Mouse (Mus musculus) thymus, postnatal 4 days (tissue): ENCODE data around the gene Edem1.
"Not testable (repeated sequence)": the region's sequence is repeated elsewhere in the genome, so short reads cannot be mapped to it uniquely, and the experiment has no call there.

Experiments used
- DNase-seq: peaks from one replicate; pipeline ENCODE4 v3.0.0; 2021

Edem1 gene

DNA sequence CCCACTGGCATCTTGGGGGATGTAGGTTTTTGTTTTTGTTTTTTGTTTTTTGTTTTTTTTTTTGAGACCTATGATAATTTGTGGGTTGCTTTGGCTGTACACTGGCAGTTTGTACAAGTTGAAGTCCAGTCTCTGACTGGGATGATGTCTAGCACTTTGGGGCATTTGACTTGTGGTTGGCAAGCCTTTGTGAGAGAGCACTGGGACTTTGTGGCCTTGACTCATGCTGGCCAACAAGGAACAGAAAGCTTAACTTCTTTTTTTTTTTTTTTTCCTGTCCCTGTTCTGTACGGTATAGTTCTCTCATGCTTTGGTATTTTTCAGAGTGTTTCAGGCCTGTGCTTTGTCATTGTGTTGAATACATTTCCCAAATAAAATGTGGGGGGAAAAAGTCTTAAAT is 3.7 kb downstream of the Edem1 start:
- peak; percentile 9 for DNase-seq

DNA sequence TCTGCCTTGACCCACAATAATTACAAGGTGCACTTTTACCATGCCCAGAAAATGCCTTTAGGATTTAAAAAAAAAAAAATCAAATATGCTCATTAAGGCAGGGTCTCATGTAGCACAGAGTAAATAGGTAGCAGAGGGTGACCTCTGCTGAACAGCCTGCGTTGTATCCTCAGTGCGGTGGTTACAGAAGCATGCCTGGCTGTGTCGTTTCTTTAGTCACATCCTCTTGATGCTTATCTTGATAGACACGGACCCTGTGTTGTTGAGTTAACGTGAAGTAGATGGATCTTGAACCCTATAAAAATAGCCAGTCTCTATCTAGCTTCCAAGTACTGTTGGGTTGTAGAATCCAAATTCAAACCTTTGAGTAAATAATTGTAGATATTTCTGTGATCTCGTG is 4.5 kb downstream of the Edem1 start:
- peak; percentile 36 for DNase-seq

DNA sequence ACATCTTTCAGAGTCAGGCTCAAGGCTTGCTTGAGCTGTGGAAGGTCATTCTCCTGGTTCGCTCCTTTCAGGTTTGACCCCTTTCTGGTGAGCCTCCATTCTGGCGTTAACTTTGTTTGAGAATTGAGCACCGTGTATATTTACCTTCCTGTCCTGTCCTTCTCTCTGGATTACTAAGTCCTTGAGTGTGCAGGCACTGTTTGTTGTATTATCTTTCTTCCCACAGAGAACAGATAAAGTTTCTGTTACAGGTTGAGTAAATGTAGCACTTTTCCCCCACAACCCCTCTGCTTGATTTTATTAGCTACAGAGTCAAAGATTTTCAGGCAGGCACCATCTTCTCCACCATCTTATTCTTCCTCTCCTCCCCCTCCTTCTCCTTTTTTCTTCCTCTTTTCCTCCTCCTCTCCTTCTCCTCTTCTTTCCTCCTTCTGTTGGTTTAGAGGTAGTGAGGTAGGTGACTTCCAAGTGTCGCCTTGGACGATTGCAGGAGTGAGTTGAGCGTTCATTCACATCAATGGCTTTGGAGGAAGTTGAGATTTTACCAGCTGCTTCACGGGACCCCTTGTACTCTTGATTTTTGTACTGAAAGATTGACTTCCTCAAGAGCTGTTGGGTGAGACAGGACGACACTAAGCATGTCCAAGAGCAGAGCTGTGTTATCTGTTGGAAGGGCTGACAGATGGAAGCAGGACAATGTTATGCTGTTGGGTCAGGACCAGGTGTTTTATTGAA is 5.7 kb downstream of the Edem1 start:
- peak; percentile 20 for DNase-seq

DNA sequence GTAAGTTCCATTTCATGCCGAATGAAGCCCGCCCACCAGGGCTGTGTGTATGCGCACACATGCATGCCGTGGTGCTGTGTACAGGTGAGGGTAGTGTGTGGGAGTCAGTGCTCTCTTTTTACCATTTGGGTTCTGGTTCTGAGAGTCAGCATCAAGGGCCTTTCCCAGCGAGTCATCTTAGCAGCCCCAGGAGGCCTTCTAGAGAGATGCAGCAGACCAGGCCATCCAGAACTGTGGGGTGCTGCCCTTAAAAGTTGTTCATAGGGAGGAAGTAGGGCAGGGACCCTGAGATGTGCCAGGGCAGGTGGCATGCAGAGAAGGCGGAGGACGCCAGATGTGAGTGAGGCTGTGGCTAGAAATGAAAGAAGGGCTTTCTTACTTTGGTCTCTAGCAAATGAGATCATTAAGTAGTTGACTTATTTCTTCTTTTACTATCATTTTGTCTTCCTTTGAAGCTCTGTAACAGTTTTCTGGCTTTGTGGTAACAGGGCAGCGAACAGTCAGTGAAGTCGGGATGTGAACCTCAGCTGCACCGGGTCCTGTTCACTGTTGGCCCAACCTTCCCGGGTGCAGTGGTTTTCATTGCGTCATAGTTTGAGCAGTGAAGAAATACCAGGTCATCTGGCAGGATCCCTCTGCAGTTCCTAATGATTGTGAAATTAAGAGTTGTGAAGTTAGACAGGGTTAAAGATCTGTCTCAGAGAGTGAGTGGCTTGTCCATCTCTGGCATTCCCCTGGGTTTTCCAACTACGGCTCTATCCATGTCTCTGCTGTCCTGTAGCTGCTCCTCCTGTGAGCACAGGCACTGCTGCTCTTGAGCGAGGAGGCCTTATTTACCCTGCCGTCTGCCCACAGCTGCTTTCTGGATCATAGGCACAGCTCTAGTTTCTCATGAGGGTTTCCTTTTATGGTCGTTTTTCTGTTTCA is 7.6 kb downstream of the Edem1 start:
- DNase-seq = peak; percentile 73

DNA sequence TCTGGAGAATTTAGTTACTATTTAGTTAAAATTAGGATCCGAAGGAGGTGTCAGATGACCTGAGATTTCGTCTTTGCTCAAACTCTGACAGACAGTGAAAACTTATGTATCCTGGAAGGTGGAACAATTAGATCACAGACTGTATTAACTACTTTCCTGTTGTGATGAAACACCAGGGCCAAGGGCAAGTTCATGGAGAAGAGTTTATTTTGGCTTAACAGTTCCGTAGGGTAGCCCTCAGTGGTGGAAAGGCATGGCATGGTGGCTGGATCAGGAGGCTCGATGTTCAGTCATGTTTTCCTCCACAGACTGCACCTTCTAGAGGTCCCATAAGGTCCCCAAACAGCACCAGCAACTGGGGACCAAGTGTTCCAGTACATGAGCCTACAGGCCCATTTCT is 8.6 kb downstream of the Edem1 start:
- DNase-seq = peak; percentile 35

DNA sequence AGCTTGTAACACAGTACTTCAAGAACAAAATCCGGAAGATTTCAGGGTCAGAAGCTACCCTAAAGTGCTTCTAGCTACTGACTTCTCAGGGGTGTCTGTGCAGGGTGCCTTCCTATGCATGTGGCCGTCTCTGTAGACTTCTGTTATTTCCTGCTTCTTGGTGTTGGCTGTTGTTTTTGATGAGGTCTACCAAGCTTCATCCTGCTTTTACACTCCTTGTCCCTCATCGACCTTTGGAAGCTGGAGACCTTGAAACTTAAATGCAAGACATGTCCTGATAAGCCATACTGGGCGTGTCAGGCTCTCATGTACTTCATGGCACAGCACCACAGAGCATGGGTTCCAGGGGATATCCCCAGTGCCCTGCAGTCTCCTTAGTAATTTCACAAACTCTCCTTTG is 9.5 kb downstream of the Edem1 start:
- DNase-seq = peak; percentile 46

DNA sequence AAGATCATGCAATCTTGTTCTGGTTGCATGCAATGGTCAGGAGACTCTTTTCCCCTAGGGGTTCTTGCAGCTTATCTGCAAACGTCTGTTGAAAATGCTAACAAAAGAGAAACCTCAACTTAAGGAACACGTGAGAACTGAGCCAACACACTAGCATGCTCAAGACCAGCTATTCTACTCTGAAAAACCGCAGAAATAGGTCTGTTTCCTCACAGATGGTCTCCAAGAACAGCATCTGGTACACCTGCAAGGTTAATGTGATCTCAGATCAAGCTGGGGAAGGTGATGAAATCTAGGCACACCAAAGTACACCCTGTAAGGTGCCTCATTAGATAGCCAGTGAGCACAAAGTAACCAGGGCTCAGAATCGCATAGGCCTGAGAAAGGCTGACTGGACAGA is 11.0 kb downstream of the Edem1 start:
- peak; percentile 25 for DNase-seq

DNA sequence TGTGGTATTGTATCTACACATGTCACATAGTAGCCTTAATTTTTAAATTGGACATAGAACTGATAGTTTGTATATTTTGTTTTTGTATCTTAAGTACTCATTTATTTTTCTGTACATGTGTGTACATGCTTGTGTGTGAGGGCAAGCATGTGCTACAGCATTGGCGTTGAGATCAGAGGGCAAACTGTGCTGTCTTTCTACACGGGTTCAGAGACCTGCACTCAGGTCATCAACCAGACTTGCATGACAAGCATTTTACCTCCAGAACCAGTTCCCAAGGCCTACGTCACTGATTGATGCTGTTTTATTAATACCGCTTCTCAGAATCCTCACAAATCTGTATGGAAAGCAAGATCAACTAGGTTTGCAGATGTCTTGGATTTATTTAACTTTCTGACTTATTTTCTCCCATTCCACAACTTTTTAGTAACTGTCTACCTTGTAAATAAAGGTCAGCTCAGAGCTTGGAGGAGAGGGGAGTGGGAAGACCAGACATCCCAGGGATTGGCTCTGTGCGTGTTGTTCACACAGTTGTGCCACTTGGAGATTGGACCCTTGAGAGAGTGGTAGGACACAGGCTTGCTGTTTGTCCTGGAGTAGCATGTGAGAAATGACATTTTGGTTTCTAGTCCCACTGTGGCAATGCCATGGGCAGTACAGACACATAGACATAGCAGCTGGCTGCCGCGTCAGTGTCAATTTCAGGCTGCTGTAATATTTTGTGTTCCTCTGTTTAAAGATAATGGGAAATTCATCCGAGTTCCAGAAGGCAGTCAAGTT is 12.6 kb downstream of the Edem1 start:
- peak; percentile 10 for DNase-seq

DNA sequence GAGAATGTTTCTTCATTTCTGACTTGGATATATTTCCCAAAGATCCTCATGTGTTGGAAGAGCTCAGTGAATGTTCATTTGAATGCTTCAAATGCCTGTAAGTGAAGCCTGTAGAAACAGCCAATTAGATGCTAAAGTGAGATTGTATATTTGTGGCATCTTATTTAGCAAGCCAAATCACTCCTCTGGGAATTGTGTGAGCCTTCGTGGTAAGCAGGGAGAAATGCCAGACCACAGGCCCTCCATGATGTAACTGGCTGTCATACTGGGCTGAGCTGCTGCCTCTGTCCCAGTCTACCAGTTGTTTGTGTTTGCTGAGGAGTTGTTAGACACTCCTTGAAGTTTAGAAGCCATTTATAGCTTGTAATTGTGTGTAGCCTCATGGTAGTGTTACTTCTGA is 15.2 kb downstream of the Edem1 start:
- DNase-seq = no peak

DNA sequence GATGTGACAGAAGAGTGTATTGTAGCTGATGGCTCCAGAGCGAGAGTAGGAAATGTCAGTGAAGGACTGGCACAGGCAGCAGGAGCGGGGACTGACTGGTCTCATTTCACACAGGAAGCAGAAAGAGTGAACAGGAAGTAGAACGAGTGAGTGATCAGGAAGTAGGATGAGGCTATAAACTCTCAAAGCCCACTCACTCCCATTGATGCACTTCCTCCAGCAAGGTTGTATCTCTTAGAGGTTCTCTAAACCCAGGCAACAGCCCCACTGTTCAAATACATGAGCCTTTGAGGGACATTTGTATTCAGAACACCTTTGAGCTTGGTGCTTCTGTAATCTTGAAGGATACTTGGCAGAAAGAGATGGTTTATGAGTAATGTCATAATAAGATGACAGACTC is 15.7 kb downstream of the Edem1 start:
- no peak for DNase-seq

DNA sequence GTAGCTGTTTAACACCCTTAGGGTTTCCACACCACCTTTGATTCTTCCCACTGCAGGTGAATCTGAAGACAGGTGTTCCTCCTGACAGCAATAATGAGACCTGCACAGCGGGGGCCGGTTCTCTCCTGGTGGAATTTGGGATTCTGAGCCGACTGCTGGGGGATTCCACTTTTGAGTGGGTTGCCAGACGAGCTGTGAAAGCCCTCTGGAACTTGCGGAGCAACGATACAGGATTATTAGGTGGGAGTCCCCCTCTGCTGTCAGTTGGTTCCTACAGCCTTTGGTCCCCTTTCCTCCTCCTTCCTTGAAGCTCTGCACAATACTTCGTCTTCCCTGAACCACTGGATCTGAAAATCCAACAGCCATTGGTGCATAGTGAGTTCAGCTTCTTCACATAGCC is 16.3 kb downstream of the Edem1 start:
- no peak for DNase-seq

DNA sequence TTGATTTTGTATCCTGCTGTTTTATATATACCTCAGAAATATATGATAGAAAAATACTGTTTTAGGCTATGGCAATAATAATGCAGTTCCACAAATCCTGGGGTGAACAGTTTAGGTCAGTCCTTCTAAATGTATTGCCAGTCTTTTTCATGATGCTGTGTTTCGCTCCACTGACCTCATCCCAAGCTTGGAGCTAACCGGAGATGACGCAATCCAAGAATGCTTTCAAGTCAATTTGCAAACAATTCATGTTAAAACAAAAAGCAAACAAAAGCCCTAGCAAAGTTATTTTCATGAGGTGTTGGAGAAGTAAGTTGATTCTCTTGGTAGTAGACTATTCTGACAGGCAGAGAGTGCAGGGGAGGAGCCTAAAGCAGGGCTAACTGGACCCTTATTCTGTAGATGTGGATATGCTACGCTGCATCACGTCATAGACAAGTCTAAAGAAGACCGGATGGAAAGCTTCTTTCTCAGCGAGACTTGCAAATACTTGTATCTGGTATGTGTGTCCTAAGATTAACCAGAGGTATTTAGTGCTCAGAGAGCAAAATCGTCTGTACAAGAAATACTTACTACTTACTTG is 23.7 kb downstream of the Edem1 start:
- DNase-seq = no peak

DNA sequence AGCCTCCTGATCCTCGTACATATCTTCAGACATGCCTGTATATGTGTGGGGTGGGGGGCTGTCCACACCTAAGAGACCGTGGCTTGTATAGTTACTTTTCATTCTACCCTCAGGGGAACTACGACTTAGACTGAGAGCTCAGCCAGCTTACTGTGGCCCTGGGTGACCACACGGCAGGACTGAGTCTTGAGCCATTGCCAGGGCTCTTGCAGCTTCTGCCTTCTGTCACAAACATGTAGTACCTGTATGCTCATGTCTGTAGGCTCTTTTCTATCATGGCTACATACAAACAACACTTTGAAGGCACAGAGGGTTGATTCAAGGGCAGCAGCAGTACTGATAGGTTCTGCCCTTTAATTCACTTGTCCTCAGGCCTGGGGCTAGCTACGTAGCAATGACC is 24.5 kb downstream of the Edem1 start:
- DNase-seq = no peak

DNA sequence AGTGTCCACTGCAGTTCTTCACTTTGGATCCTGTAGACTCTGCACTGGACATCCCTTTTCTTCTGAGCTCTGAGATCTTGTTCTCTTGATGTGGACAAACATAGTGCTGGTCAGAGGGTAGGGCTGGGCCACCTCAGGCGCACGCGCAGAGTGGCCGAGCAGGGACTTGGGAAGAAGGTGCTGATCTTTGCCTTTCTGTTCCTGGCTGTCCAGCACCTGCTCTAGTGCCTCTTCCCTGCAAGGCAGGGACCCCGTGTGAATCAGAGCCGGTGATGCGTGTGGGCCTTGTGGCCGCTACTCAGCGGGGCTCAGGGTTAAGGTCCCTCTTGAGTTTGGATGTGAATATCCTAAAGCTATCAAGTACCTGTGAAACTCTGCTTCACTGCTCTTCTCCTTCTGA is 30.1 kb downstream of the Edem1 start:
- DNase-seq = no peak

DNA sequence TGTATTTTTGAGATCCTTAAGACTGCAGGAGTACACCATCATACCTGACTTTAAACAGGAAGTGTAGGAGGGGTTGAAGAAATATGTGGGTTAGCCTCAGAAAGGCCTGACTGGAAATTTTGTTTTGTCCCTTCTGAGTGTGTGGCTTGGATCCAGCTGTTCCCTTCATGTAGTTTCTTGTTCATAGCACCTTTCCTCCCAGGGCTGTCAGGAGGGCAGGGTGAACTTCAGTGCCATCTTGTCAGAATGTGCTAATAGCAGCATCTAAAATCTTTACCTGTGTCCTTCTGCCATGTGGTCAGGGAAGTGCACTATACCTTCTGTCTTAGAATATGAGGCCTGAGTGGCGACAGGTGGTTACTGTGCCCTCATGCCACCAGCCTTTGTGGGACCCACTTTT is 32.8 kb downstream of the Edem1 start:
- no peak for DNase-seq

DNA sequence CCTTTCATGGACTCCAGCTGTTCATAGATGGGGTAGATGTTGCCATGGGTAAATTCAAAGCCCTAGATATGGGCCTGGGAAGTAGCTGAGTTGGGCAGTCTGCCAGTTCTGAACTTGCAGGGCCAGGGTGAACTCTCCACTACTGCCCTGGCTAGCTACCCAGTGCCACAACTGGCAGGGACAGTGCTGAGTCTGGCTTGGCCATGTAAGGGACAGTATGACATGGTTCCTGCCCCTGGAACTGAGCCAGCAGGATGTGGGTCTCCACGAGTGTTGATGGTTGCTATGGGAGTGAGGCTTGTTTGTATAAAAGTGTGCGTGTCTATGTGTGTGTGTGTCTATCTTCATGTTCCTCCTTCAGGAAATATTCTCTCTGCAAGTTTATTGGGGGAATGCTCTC is 34.1 kb downstream of the Edem1 start:
- no peak for DNase-seq

DNA sequence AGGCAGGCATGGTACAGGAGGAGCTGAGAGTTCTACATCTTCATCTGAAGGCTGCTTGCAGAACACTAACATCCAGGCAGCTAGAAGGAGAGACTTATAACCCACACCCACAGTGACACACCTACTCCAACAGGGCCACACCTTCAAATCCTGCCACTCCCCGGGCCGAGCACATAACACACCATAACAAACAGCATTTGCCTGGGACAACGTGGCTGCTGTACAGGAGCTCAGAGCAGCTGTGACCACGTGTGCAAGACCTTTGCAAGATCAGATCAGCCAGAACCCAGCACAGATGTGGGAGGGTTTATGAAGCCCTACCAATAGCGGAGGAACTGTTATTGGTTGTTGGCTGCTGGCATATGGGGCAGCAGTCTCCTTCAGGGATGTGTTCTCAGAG is 37.9 kb downstream of the Edem1 start:
- DNase-seq = no peak

DNA sequence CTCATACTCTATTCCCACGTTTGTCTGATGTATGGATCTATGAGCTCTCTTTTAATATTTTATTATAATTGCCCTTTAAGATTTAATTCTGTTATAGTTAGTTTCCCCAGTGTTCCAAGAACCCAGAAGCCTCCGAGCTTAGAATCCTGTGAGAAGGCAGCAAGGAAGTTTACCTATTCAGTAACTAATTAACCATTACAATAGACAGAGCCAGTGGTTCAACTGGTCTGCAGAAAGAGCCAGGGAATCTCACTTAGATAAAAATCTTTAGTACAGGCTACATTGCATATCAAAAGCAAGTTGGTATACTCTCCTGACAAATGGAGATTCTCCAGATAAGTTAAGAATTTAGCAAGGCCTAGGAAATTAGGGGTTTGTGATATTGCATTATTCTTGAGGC is 40.6 kb downstream of the Edem1 start:
- DNase-seq = not testable (repeated sequence)

DNA sequence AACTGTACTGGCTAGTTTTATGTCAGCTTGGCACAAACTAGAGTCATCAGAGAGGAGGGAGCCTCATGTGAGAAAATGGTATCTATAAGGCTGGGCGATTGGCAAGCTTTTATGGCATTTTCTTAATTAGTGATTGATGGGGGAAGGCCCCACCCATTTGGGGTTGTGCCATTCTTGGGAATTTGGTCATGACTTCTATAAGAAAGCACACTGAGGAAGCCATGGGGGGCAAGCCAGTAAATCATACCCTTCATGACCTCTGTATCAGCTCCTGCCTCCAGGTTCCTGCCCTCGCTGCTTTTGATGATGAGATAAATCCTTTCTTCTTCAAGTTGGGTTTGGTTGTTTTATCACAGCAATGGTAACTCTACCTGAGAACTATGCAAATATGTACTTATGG is 42.0 kb downstream of the Edem1 start:
- DNase-seq = no peak

DNA sequence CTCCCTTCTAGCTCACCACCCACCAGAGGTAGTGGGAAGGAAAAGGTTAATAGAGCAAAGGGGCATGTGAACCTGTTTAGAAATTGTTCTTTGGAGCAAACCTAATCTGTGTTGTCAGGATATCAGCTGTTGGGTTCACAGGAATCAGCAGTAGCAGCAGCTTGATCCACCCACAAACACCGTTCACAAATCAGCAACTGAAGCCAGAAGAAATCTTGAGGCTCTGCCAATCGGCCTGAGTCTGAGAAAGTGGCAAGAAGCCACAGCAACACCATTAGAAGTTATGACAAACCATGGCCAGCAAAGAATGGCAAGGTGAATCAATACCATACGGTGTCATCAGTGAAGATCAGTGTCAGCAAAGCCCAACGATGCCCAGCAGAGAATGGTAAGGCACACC is 42.8 kb downstream of the Edem1 start:
- DNase-seq = no peak

DNA sequence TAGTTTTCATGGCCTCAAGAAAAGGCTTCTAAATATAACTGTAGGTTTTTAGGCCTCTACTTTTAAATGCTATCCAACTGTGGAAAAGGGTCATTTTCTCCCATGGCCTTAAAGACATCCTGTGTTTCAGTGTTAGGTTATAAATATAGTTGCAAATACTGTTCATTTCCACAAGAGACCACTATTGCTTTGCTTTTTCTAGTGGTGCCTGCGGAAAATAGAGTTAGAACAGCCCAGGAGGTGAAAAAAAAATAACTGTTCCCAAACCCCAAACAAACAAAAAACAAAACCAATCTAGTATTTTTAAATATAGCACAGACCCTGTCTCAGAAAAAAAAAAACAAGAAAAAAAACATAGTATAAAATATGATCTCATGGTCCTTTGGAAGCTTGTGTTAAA is 46.9 kb downstream of the Edem1 start:
- no peak for DNase-seq

DNA sequence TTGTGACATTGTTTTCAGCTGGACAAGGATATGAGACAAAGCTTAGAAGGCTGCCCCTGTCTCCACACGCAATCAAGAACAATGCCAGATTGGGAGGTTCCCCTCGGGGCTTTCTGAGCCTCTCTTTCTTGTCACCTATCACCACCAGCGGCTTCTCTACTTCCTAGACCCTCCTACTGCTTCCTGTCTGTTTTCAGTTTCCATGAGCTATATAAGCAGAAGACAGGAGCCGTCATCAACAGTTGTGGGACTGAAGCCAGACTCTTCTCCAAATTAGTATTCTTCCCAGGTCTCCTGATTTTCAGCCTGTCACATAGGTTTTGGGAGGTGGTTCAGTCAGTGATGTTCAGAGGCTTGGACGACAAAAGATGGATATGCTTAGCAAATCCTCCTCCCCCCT is 47.6 kb downstream of the Edem1 start:
- peak; percentile 32 for DNase-seq

DNA sequence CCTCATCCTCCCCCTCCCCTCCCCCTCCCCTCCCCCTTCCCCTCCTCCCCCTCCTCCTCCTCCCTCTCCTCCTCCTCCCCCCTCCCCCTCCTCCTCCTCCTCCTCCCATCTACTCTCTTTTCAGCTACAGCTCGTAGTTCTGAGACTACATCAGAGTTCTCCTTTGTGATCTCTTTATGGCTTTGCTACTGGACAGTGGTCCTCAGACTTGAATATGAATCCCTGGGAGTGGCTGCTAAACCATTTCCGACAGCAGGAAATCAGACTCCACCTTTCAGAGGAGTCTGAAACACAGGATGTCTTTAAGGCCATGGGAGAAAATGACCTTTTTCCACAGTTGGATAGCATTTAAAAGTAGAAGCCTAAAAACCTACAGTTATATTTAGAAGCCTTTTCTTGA is 48.0 kb downstream of the Edem1 start:
- DNase-seq = no peak
